Mouse (Mus musculus) activated CD4-positive, CD25-positive, alpha-beta regulatory T cell, adult 4 months (primary cell): ENCODE data around the gene Olfr52. TPM values are rescaled to one million over a fixed set of nuclear protein-coding genes. Genes with fewer than 3 reads are reported as not detected.
"Not testable (repeated sequence)": the region's sequence is repeated elsewhere in the genome, so short reads cannot be mapped to it uniquely, and the experiment has no call there.

Experiments used
- ATAC-seq: one replicate; pipeline ENCODE4 v1.8.0; 2017
- polyA plus RNA-seq, 2 experiments: library from polyadenylated mRNA; unstranded; fragments of 100-300 nt; shearing (Covaris generic); gene quantifications; one replicate each; pipeline ENCODE4 v1.2.1; 2017

Gene Olfr52
- not detected for polyA plus RNA-seq

GRCm38 (mm10) chr2:86185583-86185982 lies at the start of gene Olfr52:
Gene Olfr52 (minus strand): TSS chr2:86185683.
- no peak for ATAC-seq

- ATAC-seq: no peak
Measured at GRCm38 (mm10) chr2:86231301-86231700, 45.8 kb upstream of the Olfr52 start, which contains the start of gene Olfr1047. Gene Olfr1047 (minus strand): TSS chr2:86231401.

GRCm38 (mm10) chr2:86219214-86219613 lies 33.7 kb upstream of the Olfr52 start, which contains the start of gene Olfr1046:
Gene Olfr1046 (minus strand): TSS chr2:86219314.
- no peak for ATAC-seq

DNA sequence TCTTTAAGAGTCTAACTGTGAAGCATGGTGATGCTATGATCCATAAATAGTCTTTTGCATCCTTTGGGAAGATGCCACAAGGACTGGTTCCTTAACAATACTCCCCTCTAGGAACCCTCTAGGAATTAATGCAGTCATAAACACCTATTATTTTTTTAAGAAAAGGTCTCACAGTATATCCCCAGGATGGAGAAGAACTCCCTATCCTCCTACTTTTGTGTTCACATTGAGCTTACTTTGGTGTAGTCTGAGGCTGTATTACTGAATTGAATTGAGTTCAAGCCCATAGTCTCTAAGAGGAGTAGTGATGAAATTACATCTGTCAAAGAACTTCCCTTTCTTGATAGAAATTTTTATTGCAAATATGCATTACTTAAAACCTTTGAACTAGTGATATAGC lies 17.4 kb upstream of the Olfr52 start, which contains the start of gene Olfr1045:
Gene Olfr1045, minus strand, starts transcription at position 101 of the 400 bp plus-strand sequence.
- ATAC-seq: no peak

DNA sequence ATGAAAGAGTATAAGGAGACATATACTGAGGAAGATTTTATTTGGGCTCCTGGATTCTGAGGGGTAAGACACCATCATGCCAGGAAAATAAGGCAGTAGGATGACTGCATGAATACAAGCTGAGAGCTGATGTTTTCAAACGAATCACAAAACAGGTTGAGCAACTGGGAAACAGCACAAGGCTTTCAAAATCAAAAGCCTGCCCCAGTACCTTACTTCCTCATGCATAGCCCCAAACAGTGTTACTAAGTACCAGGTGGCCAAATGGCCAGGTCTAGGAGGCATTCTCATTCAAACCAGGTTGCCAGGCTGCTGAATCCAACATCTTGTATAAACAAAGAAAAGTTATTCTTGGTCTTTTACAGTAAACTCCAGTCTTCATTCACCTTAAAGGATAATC lies 10.4 kb upstream of the Olfr52 start:
- ATAC-seq: no peak

DNA sequence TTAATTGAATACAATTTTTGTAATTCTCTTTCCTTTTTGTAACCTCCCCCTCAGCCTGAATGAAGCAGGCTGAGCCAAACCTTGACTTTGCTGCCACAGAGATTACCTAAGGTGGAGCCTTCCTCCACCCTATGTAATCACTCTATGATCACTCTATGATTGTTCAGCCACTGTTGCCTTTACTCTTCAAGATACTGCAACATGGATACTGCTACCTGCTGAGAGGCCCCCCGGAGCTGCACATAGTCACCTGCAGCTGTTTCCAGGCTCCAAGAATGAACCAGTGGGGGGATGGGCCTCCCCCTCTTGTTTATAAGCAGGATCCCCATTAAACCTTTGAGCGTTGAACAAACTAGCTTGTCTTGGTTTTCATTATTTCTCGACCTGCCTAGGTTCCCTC lies 5.5 kb downstream of the Olfr52 start:
- no peak for ATAC-seq

- no peak for ATAC-seq
Measured at GRCm38 (mm10) chr2:86177720-86178119, 7.8 kb downstream of the Olfr52 start, which contains the start of gene Olfr1044. Gene Olfr1044 (minus strand): TSS chr2:86177820.

DNA sequence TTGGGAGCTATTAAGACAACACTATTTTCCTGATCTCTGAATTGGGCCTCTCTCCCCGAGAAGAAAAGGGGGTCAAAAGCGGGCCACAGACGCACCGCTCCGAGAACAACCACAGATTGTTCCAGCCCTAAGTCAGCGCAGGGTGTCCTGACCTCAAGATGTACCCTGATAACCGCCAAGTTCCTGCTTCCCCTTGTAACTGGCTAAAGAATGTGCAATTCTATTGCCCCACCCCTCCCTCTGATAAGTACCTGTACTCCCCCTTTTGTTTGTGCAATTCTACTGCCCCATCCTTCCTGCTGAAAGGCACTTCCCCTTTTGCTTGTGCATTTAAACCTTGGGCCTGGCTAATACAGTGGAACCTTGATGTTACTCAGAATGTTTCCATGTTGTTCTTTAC lies 10.1 kb downstream of the Olfr52 start:
- ATAC-seq: not testable (repeated sequence)

- ATAC-seq: no peak
Measured at GRCm38 (mm10) chr2:86167422-86167821, 18.1 kb downstream of the Olfr52 start, which contains the start of gene Olfr1043. Gene Olfr1043 (minus strand): TSS chr2:86167522.

DNA sequence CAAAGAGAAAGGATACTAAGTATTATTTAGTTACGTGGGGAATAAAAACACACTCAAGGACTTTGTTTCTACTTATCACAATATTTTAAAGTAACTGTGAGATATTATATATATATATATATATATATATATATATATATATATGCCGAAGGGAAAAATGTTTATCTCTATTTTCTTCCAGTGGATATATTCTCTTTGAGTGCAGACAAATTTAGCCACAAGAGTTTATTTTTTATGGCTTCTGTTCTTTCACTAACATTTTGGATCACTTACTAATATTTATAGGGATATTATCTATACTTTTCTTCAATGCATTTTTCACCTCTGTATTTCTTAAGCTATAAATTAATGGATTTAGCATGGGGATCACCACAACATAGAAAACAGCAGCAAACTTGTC lies 23.7 kb downstream of the Olfr52 start, which contains the start of gene Olfr1042:
Gene Olfr1042, minus strand, starts transcription at position 101 of the 400 bp plus-strand sequence.
- ATAC-seq: no peak

GRCm38 (mm10) chr2:86146632-86147031 lies 38.9 kb downstream of the Olfr52 start, which contains the start of gene Olfr1040:
Gene Olfr1040 (minus strand): TSS chr2:86146732.
- ATAC-seq: no peak

DNA sequence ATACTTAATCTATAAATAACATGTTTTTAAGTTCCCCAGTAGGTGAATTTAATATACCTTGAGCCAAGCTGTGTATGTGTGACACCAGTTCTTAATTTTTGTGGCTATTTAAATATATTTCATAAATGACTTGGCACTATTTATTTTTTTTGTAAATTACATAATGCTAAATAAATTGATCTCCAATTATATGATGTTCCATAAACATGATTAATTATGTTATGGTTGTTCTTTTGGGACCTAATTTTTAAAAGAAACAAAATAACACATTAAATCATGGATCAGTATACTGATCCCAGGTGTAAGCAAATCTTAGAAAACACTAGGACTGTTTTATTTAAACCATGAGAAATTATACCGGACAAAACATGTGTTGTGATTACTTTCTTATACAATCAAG lies 49.7 kb downstream of the Olfr52 start, which contains the start of gene Olfr1039:
Gene Olfr1039, minus strand, starts transcription at position 101 of the 400 bp plus-strand sequence.
- ATAC-seq: no peak

Other genes starting within 250 kb of the Olfr52 start
- not detected for gene Olfr1028, start 235.2 kb downstream of the Olfr52 start, polyA plus RNA-seq
- not detected for gene Olfr1029, start 211.8 kb downstream of the Olfr52 start, polyA plus RNA-seq
- gene Olfr1030, start 206.4 kb downstream of the Olfr52 start, polyA plus RNA-seq: not detected
- not detected for gene Olfr1031, start 195.4 kb downstream of the Olfr52 start, polyA plus RNA-seq
- not detected for gene Olfr1032, start 180.1 kb downstream of the Olfr52 start, polyA plus RNA-seq
- 1 to 10 TPM in 1 of 2 experiments, not detected in 1; 1.2 TPM for gene Olfr1033, start 165.1 kb downstream of the Olfr52 start, polyA plus RNA-seq
- gene Olfr1034, start 139.8 kb downstream of the Olfr52 start, polyA plus RNA-seq: not detected
- gene Olfr1036, start 111.7 kb downstream of the Olfr52 start, polyA plus RNA-seq: not detected
- not detected for gene Olfr1037, start 98.3 kb downstream of the Olfr52 start, polyA plus RNA-seq
- gene Olfr1039, start 49.8 kb downstream of the Olfr52 start, polyA plus RNA-seq: not detected
- gene Olfr1040, start 39.0 kb downstream of the Olfr52 start, polyA plus RNA-seq: not detected
- not detected for gene Olfr1042, start 23.8 kb downstream of the Olfr52 start, polyA plus RNA-seq
- not detected for gene Olfr1043, start 18.2 kb downstream of the Olfr52 start, polyA plus RNA-seq
- gene Olfr1044, start 7.9 kb downstream of the Olfr52 start, polyA plus RNA-seq: not detected
- under 1 TPM in 1 of 2 experiments, not detected in 1; 0.44 TPM for gene Olfr1045, start 17.3 kb upstream of the Olfr52 start, polyA plus RNA-seq
- gene Olfr1046, start 33.6 kb upstream of the Olfr52 start, polyA plus RNA-seq: not detected
- not detected for gene Olfr1047, start 45.7 kb upstream of the Olfr52 start, polyA plus RNA-seq
- gene Olfr1048, start 54.6 kb upstream of the Olfr52 start, polyA plus RNA-seq: not detected
- gene Olfr1049, start 72.6 kb upstream of the Olfr52 start, polyA plus RNA-seq: not detected
- not detected for gene Olfr1051, start 93.4 kb upstream of the Olfr52 start, polyA plus RNA-seq
- gene Olfr1052, start 106.8 kb upstream of the Olfr52 start, polyA plus RNA-seq: under 1 TPM in 1 of 2 experiments, not detected in 1; 0.21 TPM
- gene Olfr1053, start 129.6 kb upstream of the Olfr52 start, polyA plus RNA-seq: not detected
- not detected for gene Olfr1054, start 149.8 kb upstream of the Olfr52 start, polyA plus RNA-seq
- gene Olfr1055, start 164.6 kb upstream of the Olfr52 start, polyA plus RNA-seq: not detected
- not detected for gene Olfr1056, start 176.8 kb upstream of the Olfr52 start, polyA plus RNA-seq
- gene Olfr1057, start 192.7 kb upstream of the Olfr52 start, polyA plus RNA-seq: not detected
- not detected for gene Olfr1058, start 202.9 kb upstream of the Olfr52 start, polyA plus RNA-seq
- gene Olfr1061, start 228.4 kb upstream of the Olfr52 start, polyA plus RNA-seq: not detected
- gene Olfr1062, start 241.1 kb upstream of the Olfr52 start, polyA plus RNA-seq: not detected